Mouse (Mus musculus) CD8-positive naive resting alpha-beta T cell, adult 2 months (primary cell): ENCODE results near the gene Vmn2r55.
"Not testable (repeated sequence)": the region's sequence is repeated elsewhere in the genome, so short reads cannot be mapped to it uniquely, and the experiment has no call there.

Experiments used
- DNase-seq, 2 experiments: peaks; one replicate each; pipeline ENCODE4 v3.0.0; 2022; ENCODE audit warnings: low read depth in 2 of 2, low spot score in 2 of 2

The Vmn2r55 gene

GRCm38 (mm10) chr7:12684903-12685302 is at the start of gene Vmn2r55:
Gene Vmn2r55, minus strand, starts transcription at chr7:12685003.
- DNase-seq: not testable (repeated sequence)

DNA sequence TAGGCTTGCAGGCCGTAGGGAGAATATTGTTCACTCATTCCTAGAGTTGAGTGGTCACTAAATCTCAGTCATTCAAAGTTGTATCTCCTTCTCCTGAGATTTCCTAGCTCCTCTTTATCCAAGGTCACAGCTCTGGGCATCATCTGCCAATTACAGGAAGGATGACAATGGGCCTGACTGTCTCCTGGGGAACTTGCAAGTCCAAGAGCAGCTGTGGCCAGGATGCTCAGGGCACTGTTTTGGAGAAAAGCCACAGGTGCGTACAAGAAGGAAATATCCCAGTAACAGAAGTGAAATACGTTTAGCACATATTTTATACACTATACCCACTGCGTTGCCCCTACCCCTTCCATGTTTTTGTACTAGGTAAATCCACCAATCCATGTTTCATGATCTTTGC is 44.6 kb downstream of the Vmn2r55 start, which contains the start of gene Vmn2r54:
Gene Vmn2r54, minus strand, starts transcription at position 101 of the 400 bp plus-strand sequence.
- DNase-seq: not testable (repeated sequence)

GRCm38 (mm10) chr7:12608688-12609087 is 76.1 kb downstream of the Vmn2r55 start, which contains the start of gene Vmn2r53:
Gene Vmn2r53, minus strand, starts transcription at chr7:12608788.
- DNase-seq: no peak
